Mouse (Mus musculus): ENCODE measurements around the gene Rag2. TPM values are rescaled to one million over a fixed set of nuclear protein-coding genes. Genes with fewer than 3 reads are reported as not detected.

The Rag2 gene
- polyA plus RNA-seq, 1 experiment from 2014 or later = 0.04 TPM

GRCm38 (mm10) chr2:101652921-101653597 lies 28.5 kb downstream of the Rag2 start:
- peak overlapping the region; percentile 43 for H3K4me2 ChIP-seq (replicated peaks; ENCODE audit: low read depth, low read length)
- no peak overlapping the region for H3K4me3 ChIP-seq (ENCODE audit: low read depth, low read length)
- TF ChIP-seq EP300 (IDR thresholded peaks at IDR 0.05) (no peak), CTCF (IDR thresholded peaks at IDR 0.05) (peak; percentile 78)
- ATAC-seq = peak; percentile 57
- no peaks in the 10 kb centered on the region for H3K36me3 ChIP-seq (ENCODE audit: insufficient read depth, low read length)
- H3K4me1 ChIP-seq (ENCODE audit: insufficient read depth, low read depth, low read length) = no peaks in the 10 kb centered on the region
- no peaks in the 10 kb centered on the region for H3K9me3 ChIP-seq (ENCODE audit: low read length)
- no peaks in the 10 kb centered on the region for H3K27me3 ChIP-seq (replicated peaks; ENCODE audit: insufficient read depth, low read length)
- no peak overlapping the region for H3K27ac ChIP-seq (ENCODE audit: low read length)
- peak; percentile 82 for DNase-seq (ENCODE audit: low spot score)
- WGBS = 17% methylated on average over 14 of the region's 14 CpGs
- no peak overlapping the region for H3K9ac ChIP-seq (replicated peaks; ENCODE audit: low read depth)

DNA sequence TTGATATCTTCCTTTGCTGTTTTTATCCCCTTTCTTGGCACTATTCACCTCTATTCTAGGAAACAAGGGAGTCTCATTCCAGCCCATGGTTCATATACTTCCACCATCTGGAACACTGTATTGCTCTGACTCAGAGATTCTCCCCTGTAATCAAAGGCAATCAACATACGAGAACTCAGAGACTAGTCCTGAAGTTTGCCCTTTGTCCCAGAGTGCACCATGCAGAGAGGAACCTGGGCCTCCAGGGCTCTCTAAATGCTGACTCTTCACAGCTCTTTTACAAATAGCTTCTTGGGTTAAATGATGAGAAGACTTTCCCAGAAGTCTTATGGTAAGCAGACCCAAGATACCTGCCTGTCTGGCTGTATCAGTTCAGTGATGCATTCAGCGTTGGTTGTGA lies 36.0 kb downstream of the Rag2 start:
- no peaks in the 10 kb centered on the region for H3K4me1 ChIP-seq (ENCODE audit: insufficient read depth, low read depth, low read length)
- no peaks in the 10 kb centered on the region for H3K36me3 ChIP-seq (ENCODE audit: insufficient read depth, low read length)
- H3K9ac ChIP-seq (replicated peaks; ENCODE audit: low read depth) = no peak overlapping the region
- TF ChIP-seq CTCF (IDR thresholded peaks at IDR 0.05) = no peak
- TF ChIP-seq EP300 (IDR thresholded peaks at IDR 0.05) = no peak
- WGBS = 83% methylated on average over 2 of the region's 2 CpGs
- no peak overlapping the region for H3K27ac ChIP-seq (ENCODE audit: low read length)
- H3K27me3 ChIP-seq (replicated peaks; ENCODE audit: insufficient read depth, low read length) = no peaks in the 10 kb centered on the region
- H3K9me3 ChIP-seq (ENCODE audit: low read length) = no peaks in the 10 kb centered on the region
- H3K4me2 ChIP-seq (replicated peaks; ENCODE audit: low read depth, low read length) = no peak overlapping the region
- ATAC-seq (no peak), DNase-seq (ENCODE audit: low spot score) (no peak)
- H3K4me3 ChIP-seq (ENCODE audit: low read depth, low read length) = no peak overlapping the region

DNA sequence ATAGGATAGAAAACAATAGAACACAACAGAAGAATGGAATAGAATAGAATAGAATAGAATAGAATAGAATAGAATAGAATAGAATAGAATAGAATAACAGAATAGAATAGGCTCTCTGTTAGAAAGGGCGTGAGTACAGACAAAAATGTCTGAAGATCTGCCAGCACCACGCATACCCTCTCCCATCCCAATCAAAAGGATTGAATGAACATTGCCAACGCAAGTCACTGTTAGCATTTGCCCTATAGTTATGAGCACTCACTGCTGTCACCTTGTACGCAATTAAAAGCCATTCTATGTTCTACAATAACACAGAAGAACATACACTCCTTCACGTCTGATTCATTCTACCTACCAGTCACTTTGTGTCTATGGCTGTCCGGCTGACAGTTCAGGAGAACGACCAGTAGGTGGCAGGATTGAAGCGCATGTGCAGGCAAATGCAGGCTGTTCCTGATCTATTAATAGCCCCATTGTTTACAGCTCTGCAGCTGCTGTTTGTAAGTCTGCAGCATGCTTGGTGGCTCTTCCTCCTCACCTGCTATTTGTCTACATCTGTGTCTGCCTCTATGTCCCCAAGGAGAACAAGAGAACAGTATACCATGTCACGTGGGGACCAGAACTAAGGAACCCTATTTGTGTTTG lies 40.7 kb downstream of the Rag2 start:
- H3K4me1 ChIP-seq (ENCODE audit: insufficient read depth, low read depth, low read length) = no peaks in the 10 kb centered on the region
- H3K36me3 ChIP-seq (ENCODE audit: insufficient read depth, low read length) = no peaks in the 10 kb centered on the region
- TF ChIP-seq CTCF (IDR thresholded peaks at IDR 0.05) (peak; percentile 97), EP300 (IDR thresholded peaks at IDR 0.05) (no peak)
- peak; percentile 87 for DNase-seq (ENCODE audit: low spot score)
- H3K27ac ChIP-seq (ENCODE audit: low read length) = no peak overlapping the region
- H3K9me3 ChIP-seq (ENCODE audit: low read length) = no peaks in the 10 kb centered on the region
- H3K9ac ChIP-seq (replicated peaks; ENCODE audit: low read depth) = no peak overlapping the region
- ATAC-seq = peak; percentile 57
- WGBS = 21% methylated on average over 9 of the region's 9 CpGs
- no peak overlapping the region for H3K4me3 ChIP-seq (ENCODE audit: low read depth, low read length)
- H3K4me2 ChIP-seq (replicated peaks; ENCODE audit: low read depth, low read length) = no peak overlapping the region
- no peaks in the 10 kb centered on the region for H3K27me3 ChIP-seq (replicated peaks; ENCODE audit: insufficient read depth, low read length)

GRCm38 (mm10) chr2:101665703-101666092 lies 41.2 kb downstream of the Rag2 start:
- ATAC-seq = no peak

DNA sequence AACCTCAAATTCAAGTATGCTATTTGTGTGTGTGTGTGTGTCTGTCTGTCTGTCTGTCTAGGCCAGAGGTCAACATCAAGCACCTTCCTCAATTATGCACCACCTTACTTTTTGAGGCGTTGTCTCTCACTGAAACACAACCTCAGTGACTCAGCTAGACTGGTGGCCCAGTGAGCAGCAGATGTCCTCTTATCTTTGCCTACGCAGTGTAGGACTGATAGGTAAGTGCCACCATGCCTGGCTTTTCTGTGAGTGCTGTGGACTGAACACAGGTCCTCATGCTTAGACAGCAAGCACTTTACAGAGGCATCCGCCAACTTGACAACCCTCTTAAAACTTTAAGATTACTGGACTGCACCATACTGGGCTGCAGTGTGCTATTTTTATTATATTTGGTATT lies 44.2 kb downstream of the Rag2 start:
- Histone ChIP-seq H3K27ac (ENCODE audit: low read length) (no peak overlapping the region), H3K9ac (replicated peaks; ENCODE audit: low read depth) (no peak overlapping the region), H3K4me1 (ENCODE audit: insufficient read depth, low read depth, low read length) (no peaks in the 10 kb centered on the region), H3K4me3 (ENCODE audit: low read depth, low read length) (no peak overlapping the region), H3K4me2 (replicated peaks; ENCODE audit: low read depth, low read length) (no peak overlapping the region), H3K36me3 (ENCODE audit: insufficient read depth, low read length) (no peaks in the 10 kb centered on the region), H3K27me3 (replicated peaks; ENCODE audit: insufficient read depth, low read length) (no peaks in the 10 kb centered on the region), H3K9me3 (ENCODE audit: low read length) (no peaks in the 10 kb centered on the region)
- no peak for ATAC-seq
- no peak for DNase-seq (ENCODE audit: low spot score)
- TF ChIP-seq CTCF (IDR thresholded peaks at IDR 0.05) (no peak), EP300 (IDR thresholded peaks at IDR 0.05) (no peak)
- WGBS = 84% methylated on average over 3 of the region's 3 CpGs

More at GRCm38 (mm10) chr2:101665703-101666092, 41.2 kb downstream of the Rag2 start:
- Histone ChIP-seq H3K27ac (ENCODE audit: low read length) (no peak overlapping the region), H3K9me3 (ENCODE audit: low read length) (no peaks in the 10 kb centered on the region), H3K4me2 (replicated peaks; ENCODE audit: low read depth, low read length) (no peak overlapping the region), H3K36me3 (ENCODE audit: insufficient read depth, low read length) (no peaks in the 10 kb centered on the region), H3K9ac (replicated peaks; ENCODE audit: low read depth) (no peak overlapping the region), H3K4me3 (ENCODE audit: low read depth, low read length) (no peak overlapping the region), H3K4me1 (ENCODE audit: insufficient read depth, low read depth, low read length) (no peaks in the 10 kb centered on the region), H3K27me3 (replicated peaks; ENCODE audit: insufficient read depth, low read length) (no peaks in the 10 kb centered on the region)
- TF ChIP-seq CTCF (IDR thresholded peaks at IDR 0.05) (no peak), EP300 (IDR thresholded peaks at IDR 0.05) (no peak)
- 88% methylated on average over 3 of the region's 3 CpGs for WGBS
- DNase-seq (ENCODE audit: low spot score) = no peak

- Histone ChIP-seq H3K27ac (ENCODE audit: low read length) (no peak overlapping the region), H3K4me2 (replicated peaks; ENCODE audit: low read depth, low read length) (no peak overlapping the region), H3K36me3 (ENCODE audit: insufficient read depth, low read length) (no peaks in the 10 kb centered on the region), H3K4me1 (ENCODE audit: insufficient read depth, low read depth, low read length) (no peaks in the 10 kb centered on the region), H3K27me3 (replicated peaks; ENCODE audit: insufficient read depth, low read length) (no peaks in the 10 kb centered on the region), H3K4me3 (ENCODE audit: low read depth, low read length) (no peak overlapping the region), H3K9me3 (ENCODE audit: low read length) (no peaks in the 10 kb centered on the region), H3K9ac (replicated peaks; ENCODE audit: low read depth) (no peak overlapping the region)
- ATAC-seq (no peak), DNase-seq (ENCODE audit: low spot score) (no peak)
- no peak for TF ChIP-seq EP300 (IDR thresholded peaks at IDR 0.05)
- TF ChIP-seq CTCF (IDR thresholded peaks at IDR 0.05) = no peak
- WGBS = 61% methylated on average over 3 of the region's 3 CpGs
These were observed 49.0 kb downstream of the Rag2 start for GRCm38 (mm10) chr2:101673547-101673946.
